25 mouse cellular contexts compared by ENCODE assay signal in genomic region chr16:16902329-16902728, GRCm38 (mm10). TPM values are rescaled to one million over a fixed set of nuclear protein-coding genes. Genes with fewer than 3 reads are reported as not detected.
DNase-seq lines count a peak whose midpoint lies in the region; ATAC-seq lines count a peak whose summit lies in the region.
"Had no signal": no experiment of that assay in that cellular context is flagged by ENCODE, and none has a peak within 500 bp of the region (broad histone marks: within the 10 kb centered on the region; RNA-seq: fewer than 3 reads in every experiment).

No protein-coding gene starts in this region.

- peaks cover 41% of the 10 kb centered on the region for H3K36me3 ChIP-seq in heart, embryonic 12.5 days
- peaks cover 39% of the 10 kb centered on the region for H3K36me3 ChIP-seq in kidney, embryonic 15.5 days
- H3K36me3 ChIP-seq in lung, embryonic 15.5 days = peaks cover 22% of the 10 kb centered on the region
- H3K36me3 ChIP-seq in forebrain, embryonic 10.5 days (replicated peaks) = peaks cover 41% of the 10 kb centered on the region

- H3K9me3 ChIP-seq in heart, embryonic 12.5 days (replicated peaks) = no peaks in the 10 kb centered on the region
- H3K9me3 ChIP-seq in kidney, embryonic 15.5 days (replicated peaks) = no peaks in the 10 kb centered on the region
- H3K9me3 ChIP-seq in lung, embryonic 15.5 days = no peaks in the 10 kb centered on the region
- no peaks in the 10 kb centered on the region for H3K9me3 ChIP-seq in forebrain, embryonic 10.5 days
- H3K9me3 ChIP-seq: megakaryocyte, embryonic 14.5 days had no signal

- peak overlapping the region; percentile 31 for H3K27ac ChIP-seq in heart, embryonic 12.5 days (ENCODE audit: poor library complexity, severe bottlenecking)
- peak overlapping the region; percentile 30; the same call in 1 of the 2 replicates for H3K27ac ChIP-seq in kidney, embryonic 15.5 days
- H3K27ac ChIP-seq in lung, embryonic 15.5 days = peak overlapping the region; percentile 34; the same call in 1 of the 2 replicates
- H3K27ac ChIP-seq in forebrain, embryonic 10.5 days = no peak overlapping the region
- H3K27ac ChIP-seq: liver, embryonic 14.5 days had no signal

- no peak overlapping the region for H3K4me3 ChIP-seq in heart, embryonic 12.5 days
- H3K4me3 ChIP-seq in kidney, embryonic 15.5 days (replicated peaks) = no peak overlapping the region
- no peak overlapping the region for H3K4me3 ChIP-seq in lung, embryonic 15.5 days
- no peak overlapping the region for H3K4me3 ChIP-seq in forebrain, embryonic 10.5 days
- H3K4me3 ChIP-seq: megakaryocyte, embryonic 14.5 days had no signal

- no peak overlapping the region for H3K4me2 ChIP-seq in heart, embryonic 12.5 days
- H3K4me2 ChIP-seq in kidney, embryonic 15.5 days = no peak overlapping the region
- no peak overlapping the region for H3K4me2 ChIP-seq in lung, embryonic 15.5 days

- no peak for ATAC-seq in heart, embryonic 12.5 days (ENCODE audit: insufficient number of reproducible peaks, low FRiP score)
- no peak for ATAC-seq in kidney, embryonic 15.5 days (replicated peaks; ENCODE audit: low FRiP score)
- no peak for ATAC-seq in lung, embryonic 15.5 days (ENCODE audit: borderline replicate concordance, extremely low read depth, low FRiP score, low TSS enrichment)
- ATAC-seq in hematopoietic stem cell, adult 5-6 weeks (replicated peaks in 1 of 2; ENCODE audit: insufficient read depth in 1 of 2, low FRiP score in 2 of 2, low TSS enrichment in 1 of 2, low read depth in 1 of 2, poor library complexity in 2 of 2, severe bottlenecking in 2 of 2) = peak; percentile 68 to 76; a peak in 3 of 4 replicates
- ATAC-seq: forebrain, embryonic 16.5 days; hindbrain, embryonic 16.5 days; intestine, postnatal 0 days had no signal

- no peak for DNase-seq in heart, postnatal 10 days
- no peak for DNase-seq in kidney, postnatal 4 days
- no peak for DNase-seq in lung, postnatal 14 days
- DNase-seq in forebrain, embryonic 10.5 days (ENCODE audit: extremely low spot score, low spot score) = no peak
- DNase-seq: adrenal gland, postnatal 25 days; B cell, adult 2 months; cerebellum, adult 11-12 months; cerebellum, postnatal 14 days; embryo, embryonic 11 days; midbrain, embryonic 14.5 days; right cerebral cortex, postnatal 14 days; spleen, adult 18-20 months; thymus, postnatal 36 days had no signal

- no peaks in the 10 kb centered on the region for H3K27me3 ChIP-seq in heart, embryonic 12.5 days (replicated peaks)
- no peaks in the 10 kb centered on the region for H3K27me3 ChIP-seq in kidney, embryonic 15.5 days
- H3K27me3 ChIP-seq in lung, embryonic 15.5 days = no peaks in the 10 kb centered on the region
- no peaks in the 10 kb centered on the region for H3K27me3 ChIP-seq in forebrain, embryonic 10.5 days (ENCODE audit: poor library complexity, severe bottlenecking)
- H3K27me3 ChIP-seq: megakaryocyte, embryonic 14.5 days had no signal

- WGBS in heart, embryonic 12.5 days = 74% methylated on average over 4 of the region's 4 CpGs
- WGBS in kidney, embryonic 15.5 days = 74% methylated on average over 4 of the region's 4 CpGs
- 75% methylated on average over 4 of the region's 4 CpGs for WGBS in lung, embryonic 15.5 days
- 87% methylated on average over 4 of the region's 4 CpGs for WGBS in forebrain, embryonic 10.5 days

- H3K9ac ChIP-seq in heart, embryonic 12.5 days = no peak overlapping the region
- H3K9ac ChIP-seq in kidney, embryonic 15.5 days = no peak overlapping the region
- no peak overlapping the region for H3K9ac ChIP-seq in lung, embryonic 15.5 days
- H3K9ac ChIP-seq: liver, embryonic 14.5 days had no signal

- intact Hi-C loops in heart, postnatal 10 days (cut with DNase I) = no loop called here

- peaks cover 11% of the 10 kb centered on the region for H3K4me1 ChIP-seq in heart, embryonic 12.5 days (replicated peaks)
- H3K4me1 ChIP-seq in kidney, embryonic 15.5 days = peaks cover 9% of the 10 kb centered on the region
- peaks cover 8% of the 10 kb centered on the region for H3K4me1 ChIP-seq in lung, embryonic 15.5 days
- H3K4me1 ChIP-seq in forebrain, embryonic 10.5 days = peaks cover 7% of the 10 kb centered on the region

RNA-seq across cellular contexts. Expression of gene Ppm1f, which starts 6.1 kb away (rescaled TPM):
- 36.1 and 37.6 TPM in 2 replicates for polyA plus RNA-seq in heart, embryonic 12.5 days (2016; fragmentation: Nextera tagmentation; extraction: Ambion mirVana)
- total RNA-seq in heart, postnatal 10 days (2021) = 10 to 100 TPM; 43.4 to 49.0 TPM
- 31.0 and 31.7 TPM in 2 replicates for polyA plus RNA-seq in kidney, embryonic 15.5 days (2015; fragmentation: Nextera tagmentation; extraction: Ambion mirVana)
- 35.6 and 36.7 TPM in 2 replicates for polyA plus RNA-seq in lung, embryonic 15.5 days (2015; fragmentation: Nextera tagmentation; extraction: Ambion mirVana)
- 24.6 and 28.1 TPM in 2 replicates for total RNA-seq in hematopoietic stem cell, adult 5-6 weeks (2017)
- polyA plus RNA-seq in forebrain, embryonic 10.5 days (2016; fragmentation: Nextera tagmentation; extraction: Ambion mirVana) = 29.0 and 29.6 TPM in 2 replicates

RNA-seq across cellular contexts. Expression of gene Vpreb1, which starts 31.7 kb away (rescaled TPM):
- polyA plus RNA-seq in heart, embryonic 12.5 days (2016; fragmentation: Nextera tagmentation; extraction: Ambion mirVana) = 0.70 and 1.1 TPM in 2 replicates
- under 1 TPM; 0.62 to 0.77 TPM for total RNA-seq in heart, postnatal 10 days (2021)
- 1.9 and 3.0 TPM in 2 replicates for polyA plus RNA-seq in kidney, embryonic 15.5 days (2015; fragmentation: Nextera tagmentation; extraction: Ambion mirVana)
- 2.6 and 3.2 TPM in 2 replicates for polyA plus RNA-seq in lung, embryonic 15.5 days (2015; fragmentation: Nextera tagmentation; extraction: Ambion mirVana)
- total RNA-seq in hematopoietic stem cell, adult 5-6 weeks (2017) = 0.99 TPM in 1 of 2 replicates, not detected in the other
- 0.68 and 1.7 TPM in 2 replicates for polyA plus RNA-seq in forebrain, embryonic 10.5 days (2016; fragmentation: Nextera tagmentation; extraction: Ambion mirVana)
- total RNA-seq: layer of hippocampus, adult 18-20 months; left cerebral cortex, postnatal 25 days; neutrophil, adult 5-6 weeks had no signal

RNA-seq across cellular contexts. Expression of gene Top3b, which starts 31.8 kb away (rescaled TPM):
- 44.3 and 49.4 TPM in 2 replicates for polyA plus RNA-seq in heart, embryonic 12.5 days (2016; fragmentation: Nextera tagmentation; extraction: Ambion mirVana)
- 10 to 100 TPM; 39.6 to 42.8 TPM for total RNA-seq in heart, postnatal 10 days (2021)
- polyA plus RNA-seq in kidney, embryonic 15.5 days (2015; fragmentation: Nextera tagmentation; extraction: Ambion mirVana) = 62.8 and 74.7 TPM in 2 replicates
- polyA plus RNA-seq in lung, embryonic 15.5 days (2015; fragmentation: Nextera tagmentation; extraction: Ambion mirVana) = 64.0 and 69.9 TPM in 2 replicates
- 76.3 and 81.4 TPM in 2 replicates for total RNA-seq in hematopoietic stem cell, adult 5-6 weeks (2017)
- 66.8 and 73.7 TPM in 2 replicates for polyA plus RNA-seq in forebrain, embryonic 10.5 days (2016; fragmentation: Nextera tagmentation; extraction: Ambion mirVana)

RNA-seq across cellular contexts. Expression of gene Igll1, which starts 38.5 kb away (rescaled TPM):
- 0.15 TPM in 1 of 2 replicates, not detected in the other for polyA plus RNA-seq in heart, embryonic 12.5 days (2016; fragmentation: Nextera tagmentation; extraction: Ambion mirVana)
- total RNA-seq in heart, postnatal 10 days (2021) = not detected
- 0.19 and 0.61 TPM in 2 replicates for polyA plus RNA-seq in kidney, embryonic 15.5 days (2015; fragmentation: Nextera tagmentation; extraction: Ambion mirVana)
- 0.38 and 0.82 TPM in 2 replicates for polyA plus RNA-seq in lung, embryonic 15.5 days (2015; fragmentation: Nextera tagmentation; extraction: Ambion mirVana)
- total RNA-seq in hematopoietic stem cell, adult 5-6 weeks (2017) = not detected in 2 replicates
- 0.20 TPM in 1 of 2 replicates, not detected in the other for polyA plus RNA-seq in forebrain, embryonic 10.5 days (2016; fragmentation: Nextera tagmentation; extraction: Ambion mirVana)
- total RNA-seq: adrenal gland, postnatal 25 days; layer of hippocampus, adult 18-20 months; left cerebral cortex, postnatal 25 days had no signal
- polyA plus RNA-seq: hindbrain, embryonic 16.5 days; intestine, postnatal 0 days; midbrain, embryonic 14.5 days had no signal

Comparison
In these comparisons a context has a peak if more than half of its experiments do, and no peak if none do; other contexts are left out.
1. ATAC-seq: peak in hematopoietic stem cell, adult 5-6 weeks (2 of 2); none in heart, embryonic 12.5 days (single experiment), kidney, embryonic 15.5 days (single experiment) and lung, embryonic 15.5 days (single experiment).